Mouse (Mus musculus): Measurements from ENCODE around the gene Pard3.

GRCm38 (mm10) chr8:127220615-127221014, 156.9 kb downstream of the Pard3 start:
- TF ChIP-seq CTCF (IDR thresholded peaks at IDR 0.05; ENCODE audit: borderline replicate concordance, control insufficient read depth, extremely low read depth, insufficient read depth, low read length, poor library complexity) (no peak), POLR2A (IDR thresholded peaks at IDR 0.05; ENCODE audit: control insufficient read depth, extremely low read depth, insufficient read depth, low read length, poor library complexity) (no peak)
